Mouse (Mus musculus) cortical plate, adult 2 months (tissue): Measurements from ENCODE around the gene Gm28230.

Source experiments
- CTCF ChIP-seq: fragments of 200-500 bp; IDR thresholded peaks from 2 replicates; pipeline ENCODE4 v1.5.1; 2011; ENCODE audit warnings: mild to moderate bottlenecking, control low read depth, low read length; ENCODE audit not compliant: insufficient read depth; ENCODE audit errors: extremely low read depth
- POLR2A ChIP-seq: fragments of 200-500 bp; IDR thresholded peaks from 2 replicates; pipeline ENCODE4 v1.6.1; 2011; ENCODE audit warnings: mild to moderate bottlenecking, low read length, control low read depth; ENCODE audit not compliant: insufficient read depth; ENCODE audit errors: extremely low read depth

GRCm38 (mm10) chr2:74720955-74721491 is 5.5 kb upstream of the Gm28230 start:
- no peak for TF ChIP-seq CTCF
- no peak for TF ChIP-seq POLR2A
